Mouse (Mus musculus): ENCODE data around the gene Gtf2a1. TPM values are rescaled to one million over a fixed set of nuclear protein-coding genes. Genes with fewer than 3 reads are reported as not detected.
A peak's percentile ranks its signal among the peaks of the same experiment; 100 is the strongest.

Gene Gtf2a1
- 5.1 TPM for polyA plus RNA-seq (2012; fragmentation: generic; extraction: Trizol)
- long read RNA-seq, experiment 1, full-length matches to known transcripts: 1 of 37 reads
- long read RNA-seq, experiment 1, partial matches to known transcripts: 1 of 37 reads
- long read RNA-seq, experiment 1, other reads (novel, unspliced or antisense): 35 of 37 reads
- long read RNA-seq, experiment 2, full-length matches to known transcripts: 7 of 13 reads
- long read RNA-seq, experiment 2, partial matches to known transcripts: 0 of 13 reads
- long read RNA-seq, experiment 2, other reads (novel, unspliced or antisense): 6 of 13 reads

DNA sequence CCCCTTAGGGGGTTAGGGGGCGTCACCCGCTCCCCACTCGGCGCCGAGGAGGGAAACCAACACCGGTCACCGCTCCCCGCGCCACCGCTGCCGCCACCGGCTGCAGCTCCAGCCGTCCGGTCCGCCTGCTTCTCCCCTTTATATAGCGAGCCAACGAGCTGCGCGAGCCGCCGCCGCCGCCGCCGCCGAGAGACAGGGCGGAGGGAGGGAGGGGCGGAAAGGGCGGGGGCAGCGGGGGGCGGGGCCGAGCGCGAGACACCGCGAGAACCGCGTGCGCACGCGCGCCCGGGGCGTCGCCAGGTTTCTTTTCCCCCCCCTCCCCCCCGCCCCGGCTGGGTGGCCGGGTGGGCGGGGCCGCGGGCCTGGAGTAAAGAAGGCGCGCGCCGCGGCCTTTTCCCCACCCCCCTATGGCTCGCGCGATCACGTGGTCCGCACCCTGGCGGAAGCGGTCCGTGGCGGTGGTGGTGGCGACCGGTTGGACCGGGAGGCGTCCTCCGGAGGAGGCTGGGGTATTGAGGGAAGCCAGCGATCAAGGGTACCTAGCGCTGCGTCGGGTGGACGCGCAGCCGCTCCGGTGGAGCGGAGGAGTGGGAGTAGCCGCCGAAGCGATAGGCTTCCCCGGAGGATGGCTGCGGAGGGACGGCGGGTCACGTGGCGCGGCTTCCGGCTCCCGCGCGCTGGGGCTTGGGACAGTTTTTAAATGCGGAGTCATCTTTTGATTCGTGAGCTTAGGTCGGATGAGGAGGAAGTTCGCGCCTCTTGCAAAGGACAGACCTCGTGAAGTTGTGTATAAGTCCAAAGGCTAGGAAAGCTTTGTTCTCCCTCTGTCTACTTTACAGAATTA is at the start of gene Gtf2a1:
Gtf2a1 (minus strand) TSS at position 641 of the 844 bp plus-strand sequence.
- peak within 1 kb of the TSS; percentile 55 for H3K4me3 ChIP-seq (ENCODE audit: insufficient read depth, poor library complexity, severe bottlenecking)
- H3K79me3 ChIP-seq (ENCODE audit: low read depth): peaks cover 20% of the 10 kb centered on the region
- TF ChIP-seq FOSL1 (IDR thresholded peaks at IDR 0.05; ENCODE audit: insufficient read depth, low read length, poor library complexity, severe bottlenecking): no peak
- TF ChIP-seq CEBPB (IDR thresholded peaks at IDR 0.05; ENCODE audit: low read depth): no peak
- peak; percentile 85 for TF ChIP-seq USF1 (IDR thresholded peaks at IDR 0.05; ENCODE audit: low read depth)
- TF ChIP-seq MYOG (IDR thresholded peaks at IDR 0.05; ENCODE audit: control insufficient read depth, extremely low read depth, insufficient read length): no peak
- peak; percentile 29 for TF ChIP-seq MAX (IDR thresholded peaks at IDR 0.05)
- TF ChIP-seq MYOD1 (IDR thresholded peaks at IDR 0.05; ENCODE audit: control insufficient read depth, insufficient read length, low read depth): no peak
- TF ChIP-seq CTCF (IDR thresholded peaks at IDR 0.05; ENCODE audit: control insufficient read depth, insufficient read depth, insufficient read length): no peak

GRCm38 (mm10) chr12:91638351-91638750 is 48.1 kb upstream of the Gtf2a1 start:
- Histone ChIP-seq H3ac (ENCODE audit: control insufficient read depth, insufficient read length, low read depth) (no peak overlapping the region), H3K79me3 (ENCODE audit: low read depth) (no peaks in the 10 kb centered on the region), H3K79me2 (ENCODE audit: control insufficient read depth, insufficient read depth) (no peaks in the 10 kb centered on the region), H3K4me3 (ENCODE audit: insufficient read depth, poor library complexity, severe bottlenecking) (no peak overlapping the region), H3K36me3 (ENCODE audit: control insufficient read depth, insufficient read depth) (no peaks in the 10 kb centered on the region), H3K27me3 (ENCODE audit: control insufficient read depth, insufficient read depth, insufficient read length) (no peaks in the 10 kb centered on the region)
- TF ChIP-seq CEBPB (IDR thresholded peaks at IDR 0.05; ENCODE audit: low read depth) (no peak), USF1 (IDR thresholded peaks at IDR 0.05; ENCODE audit: low read depth) (no peak), FOSL1 (IDR thresholded peaks at IDR 0.05; ENCODE audit: insufficient read depth, low read length, poor library complexity, severe bottlenecking) (no peak), MYOD1 (IDR thresholded peaks at IDR 0.05; ENCODE audit: control insufficient read depth, insufficient read length, low read depth) (no peak)

More for the DNA sequence above, at the start of gene Gtf2a1:
- H3ac ChIP-seq (ENCODE audit: control insufficient read depth, insufficient read length, low read depth): peak within 1 kb of the TSS; percentile 96
- H3K79me2 ChIP-seq (ENCODE audit: control insufficient read depth, insufficient read depth): peaks cover 44% of the 10 kb centered on the region
- H3K27me3 ChIP-seq (ENCODE audit: control insufficient read depth, insufficient read depth, insufficient read length): no peaks in the 10 kb centered on the region
- peaks cover 1% of the 10 kb centered on the region for H3K36me3 ChIP-seq (ENCODE audit: control insufficient read depth, insufficient read depth)

- Histone ChIP-seq H3K79me3 (ENCODE audit: low read depth) (no peaks in the 10 kb centered on the region), H3K36me3 (ENCODE audit: control insufficient read depth, insufficient read depth) (no peaks in the 10 kb centered on the region), H3K79me2 (ENCODE audit: control insufficient read depth, insufficient read depth) (no peaks in the 10 kb centered on the region), H3K4me3 (ENCODE audit: insufficient read depth, poor library complexity, severe bottlenecking) (no peak overlapping the region), H3ac (ENCODE audit: control insufficient read depth, insufficient read length, low read depth) (no peak overlapping the region), H3K27me3 (ENCODE audit: control insufficient read depth, insufficient read depth, insufficient read length) (no peaks in the 10 kb centered on the region)
- TF ChIP-seq USF1 (IDR thresholded peaks at IDR 0.05; ENCODE audit: low read depth) (no peak), CEBPB (IDR thresholded peaks at IDR 0.05; ENCODE audit: low read depth) (no peak), MAX (IDR thresholded peaks at IDR 0.05) (no peak), MYOD1 (IDR thresholded peaks at IDR 0.05; ENCODE audit: control insufficient read depth, insufficient read length, low read depth) (no peak), MYOG (IDR thresholded peaks at IDR 0.05; ENCODE audit: control insufficient read depth, extremely low read depth, insufficient read length) (no peak)
These were observed 47.0 kb upstream of the Gtf2a1 start for GRCm38 (mm10) chr12:91637136-91637909.

DNA sequence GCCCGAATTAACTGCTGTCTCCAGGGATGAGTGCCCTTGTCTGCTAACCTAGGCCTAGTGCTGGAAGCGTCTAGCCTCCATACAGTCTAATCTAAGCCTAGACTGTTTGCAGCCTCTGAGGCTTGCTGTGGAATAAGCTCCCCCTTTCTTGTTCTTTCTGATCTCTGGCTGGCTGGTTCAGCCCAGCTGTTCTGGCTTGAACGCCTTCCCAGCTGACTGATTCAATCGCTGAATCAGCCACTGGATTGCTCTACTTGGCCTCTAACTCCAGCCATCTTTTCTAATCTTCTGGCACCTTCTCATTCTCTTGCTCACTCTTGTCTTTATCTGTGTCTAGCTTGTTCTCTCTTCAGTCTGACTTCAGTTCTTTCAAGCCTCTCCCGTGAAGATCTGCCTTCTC is 36.2 kb upstream of the Gtf2a1 start:
- Histone ChIP-seq H3K36me3 (ENCODE audit: control insufficient read depth, insufficient read depth) (no peaks in the 10 kb centered on the region), H3ac (ENCODE audit: control insufficient read depth, insufficient read length, low read depth) (no peak overlapping the region), H3K27me3 (ENCODE audit: control insufficient read depth, insufficient read depth, insufficient read length) (no peaks in the 10 kb centered on the region), H3K79me3 (ENCODE audit: low read depth) (no peaks in the 10 kb centered on the region), H3K4me3 (ENCODE audit: insufficient read depth, poor library complexity, severe bottlenecking) (no peak overlapping the region), H3K79me2 (ENCODE audit: control insufficient read depth, insufficient read depth) (no peaks in the 10 kb centered on the region)
- no peak for TF ChIP-seq FOSL1 (IDR thresholded peaks at IDR 0.05; ENCODE audit: insufficient read depth, low read length, poor library complexity, severe bottlenecking)
- TF ChIP-seq MYOD1 (IDR thresholded peaks at IDR 0.05; ENCODE audit: control insufficient read depth, insufficient read length, low read depth): no peak
- no peak for TF ChIP-seq CEBPB (IDR thresholded peaks at IDR 0.05; ENCODE audit: low read depth)
- TF ChIP-seq MAX (IDR thresholded peaks at IDR 0.05): no peak
- no peak for TF ChIP-seq USF1 (IDR thresholded peaks at IDR 0.05; ENCODE audit: low read depth)
- TF ChIP-seq CTCF (IDR thresholded peaks at IDR 0.05; ENCODE audit: control insufficient read depth, insufficient read depth, insufficient read length): no peak
- no peak for TF ChIP-seq MYOG (IDR thresholded peaks at IDR 0.05; ENCODE audit: control insufficient read depth, extremely low read depth, insufficient read length)

- Histone ChIP-seq H3K79me2 (ENCODE audit: control insufficient read depth, insufficient read depth) (no peaks in the 10 kb centered on the region), H3K27me3 (ENCODE audit: control insufficient read depth, insufficient read depth, insufficient read length) (no peaks in the 10 kb centered on the region), H3ac (ENCODE audit: control insufficient read depth, insufficient read length, low read depth) (no peak overlapping the region), H3K79me3 (ENCODE audit: low read depth) (no peaks in the 10 kb centered on the region), H3K4me3 (ENCODE audit: insufficient read depth, poor library complexity, severe bottlenecking) (no peak overlapping the region), H3K36me3 (ENCODE audit: control insufficient read depth, insufficient read depth) (no peaks in the 10 kb centered on the region)
- no peak for TF ChIP-seq USF1 (IDR thresholded peaks at IDR 0.05; ENCODE audit: low read depth)
- TF ChIP-seq MYOD1 (IDR thresholded peaks at IDR 0.05; ENCODE audit: control insufficient read depth, insufficient read length, low read depth): no peak
- no peak for TF ChIP-seq MYOG (IDR thresholded peaks at IDR 0.05; ENCODE audit: control insufficient read depth, extremely low read depth, insufficient read length)
- no peak for TF ChIP-seq CEBPB (IDR thresholded peaks at IDR 0.05; ENCODE audit: low read depth)
These were observed 34.7 kb upstream of the Gtf2a1 start for GRCm38 (mm10) chr12:91625013-91625412.
